Mouse (Mus musculus) spleen, adult 2 months (tissue): ENCODE data around the gene Cdh23.

Experiments used
- CTCF ChIP-seq: fragments of 200-500 bp; IDR thresholded peaks from 2 replicates; pipeline ENCODE4 v1.5.1; 2011; ENCODE audit warnings: mild to moderate bottlenecking, inconsistent platforms; ENCODE audit not compliant: insufficient read depth, insufficient read length, insufficient replicate concordance; ENCODE audit errors: extremely low read depth
- POLR2A ChIP-seq: fragments of 200-500 bp; IDR thresholded peaks from 2 replicates; pipeline ENCODE4 v1.6.1; 2011; ENCODE audit warnings: low read depth, low read length, inconsistent platforms

DNA sequence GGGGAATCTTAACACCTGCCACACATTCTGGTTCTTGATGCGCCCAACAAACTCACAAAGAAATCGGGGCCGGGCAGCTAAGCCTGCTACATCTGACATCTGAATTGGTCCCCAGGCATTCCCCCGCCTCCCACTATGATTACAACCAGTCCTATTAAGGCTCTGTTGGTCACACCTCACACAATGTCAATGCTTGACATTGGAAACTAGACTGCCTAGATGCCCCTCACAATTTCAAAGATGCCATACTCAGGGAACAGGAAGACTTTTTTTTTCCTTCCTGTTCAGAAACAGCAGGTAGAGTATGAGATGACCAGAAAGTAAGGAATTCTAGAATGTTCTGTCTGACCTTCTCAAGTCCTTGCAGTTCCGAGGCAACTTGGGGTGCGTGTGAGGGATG, 89.6 kb downstream of the Cdh23 start:
- TF ChIP-seq CTCF (no peak), POLR2A (no peak)
